Mouse (Mus musculus) heart, postnatal 0 days (tissue): ENCODE measurements around the gene Tnnc1.

ENCODE experiments used
- CTCF ChIP-seq: IDR thresholded peaks from 2 replicates; pipeline ENCODE4 v1.5.1; 2016; ENCODE audit warnings: antibody characterized with exemption, control low read depth, low read depth
- EP300 ChIP-seq: IDR thresholded peaks from 2 replicates; pipeline ENCODE4 v1.6.1; 2016; ENCODE audit warnings: antibody characterized with exemption, low read depth

DNA sequence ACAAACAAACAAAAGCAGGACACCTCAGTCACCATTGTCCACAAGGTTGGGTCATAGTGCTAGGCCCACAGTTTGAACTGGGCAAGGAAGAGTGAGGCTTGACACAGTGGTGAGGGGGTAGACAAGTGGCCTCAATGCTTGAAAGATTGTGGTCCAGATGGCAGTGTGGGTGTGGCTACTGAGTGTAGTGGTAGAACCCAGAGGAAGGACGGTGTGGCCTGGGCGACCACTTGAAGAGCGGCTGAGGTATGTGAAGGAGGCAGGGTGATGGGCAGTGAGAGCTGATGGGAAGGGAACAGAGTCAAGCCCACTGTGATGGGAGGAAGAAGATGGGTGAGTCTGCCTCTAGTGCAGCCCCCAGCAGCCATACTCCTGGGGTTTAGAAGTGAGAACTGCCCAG lies 6.6 kb downstream of the Tnnc1 start:
- TF ChIP-seq CTCF (no peak), EP300 (no peak)
